Mouse (Mus musculus) limb, embryonic 12.5 days (tissue): ENCODE data around the gene Sipa1. TPM values are rescaled to one million over a fixed set of nuclear protein-coding genes. Genes with fewer than 3 reads are reported as not detected.
A peak's percentile ranks its signal among the peaks of the same experiment; 100 is the strongest.
"Not testable (repeated sequence)": the region's sequence is repeated elsewhere in the genome, so short reads cannot be mapped to it uniquely, and the experiment has no call there.

Experiments
- ATAC-seq: fragments of 200-750 bp; cut with Nextera tagmentation; 2 replicates; pipeline ENCODE4 v1.8.0; 2017; ENCODE audit warnings: low read depth, moderate TSS enrichment; ENCODE audit not compliant: insufficient number of reproducible peaks, insufficient read depth, low FRiP score, low TSS enrichment
- H3K27ac ChIP-seq: fragments of 300-500 bp; sonication (generic); 2 replicates; pipeline ENCODE4 v1.5.1; 2016; ENCODE audit warnings: mild to moderate bottlenecking, moderate library complexity
- H3K27me3 ChIP-seq: fragments of 300-500 bp; sonication (generic); 2 replicates; pipeline ENCODE4 v1.6.1; 2016; ENCODE audit warnings: mild to moderate bottlenecking, moderate library complexity
- H3K36me3 ChIP-seq: fragments of 300-500 bp; sonication (generic); 2 replicates; pipeline ENCODE4 v1.6.1; 2016; ENCODE audit warnings: mild to moderate bottlenecking, moderate library complexity
- H3K4me1 ChIP-seq: fragments of 300-500 bp; sonication (generic); replicated peaks from 2 replicates; pipeline ENCODE4 v1.6.1; 2016
- H3K4me2 ChIP-seq: fragments of 300-500 bp; sonication (generic); 2 replicates; pipeline ENCODE4 v1.6.1; 2016; ENCODE audit warnings: mild to moderate bottlenecking, moderate library complexity
- H3K4me3 ChIP-seq: fragments of 300-500 bp; sonication (generic); replicated peaks from 2 replicates; pipeline ENCODE4 v1.5.1; 2016; ENCODE audit warnings: mild to moderate bottlenecking
- H3K9ac ChIP-seq: fragments of 300-500 bp; sonication (generic); replicated peaks from 2 replicates; pipeline ENCODE4 v1.6.1; 2016; ENCODE audit warnings: mild to moderate bottlenecking, moderate library complexity
- H3K9me3 ChIP-seq: fragments of 300-500 bp; sonication (generic); 2 replicates; pipeline ENCODE4 v1.6.1; 2016; ENCODE audit warnings: mild to moderate bottlenecking, moderate library complexity
- WGBS: fragments of 180-500 bp; shearing (Covaris S2); methylation state at CpG from one replicate; pipeline ENCODE4 v1.1.7; 2016; 5-methylcytosine and 5-hydroxymethylcytosine counted together
- polyA plus RNA-seq: library from polyadenylated mRNA; unstranded; fragments of >200 nt; fragmentation: Nextera tagmentation; extraction: Ambion mirVana; gene quantifications from 2 replicates; pipeline ENCODE4 v1.2.1, GENCODE M21; 2016

Sipa1 gene
- polyA plus RNA-seq, 1 experiment from 2014 or later: 26.5 TPM

GRCm38 (mm10) chr19:5692913-5693396, 29.4 kb upstream of the Sipa1 start:
- Histone ChIP-seq H3K4me1 (peaks cover 46% of the 10 kb centered on the region), H3K4me2 (peak overlapping the region; percentile 95), H3K9ac (peak overlapping the region; percentile 94; the same call in 1 of the 2 replicates), H3K36me3 (peaks cover 75% of the 10 kb centered on the region), H3K9me3 (no peaks in the 10 kb centered on the region), H3K27ac (peak overlapping the region; percentile 78), H3K4me3 (peak overlapping the region; percentile 93), H3K27me3 (0 out of 2 replicates have a peak, but pooled peaks cover 3% of the 10 kb centered on the region)
- 84% methylated on average over 10 of the region's 10 CpGs for WGBS
- no peak for ATAC-seq

GRCm38 (mm10) chr19:5692086-5692912, 28.8 kb upstream of the Sipa1 start:
- peak overlapping the region; percentile 78 for H3K27ac ChIP-seq
- H3K9me3 ChIP-seq: no peaks in the 10 kb centered on the region
- peak overlapping the region; percentile 95 for H3K4me2 ChIP-seq
- 0 out of 2 replicates have a peak, but pooled peaks cover 3% of the 10 kb centered on the region for H3K27me3 ChIP-seq
- WGBS: 81% methylated on average over 10 of the region's 10 CpGs
- H3K9ac ChIP-seq: peak overlapping the region; percentile 94
- no peak for ATAC-seq
- peaks cover 69% of the 10 kb centered on the region for H3K36me3 ChIP-seq
- H3K4me3 ChIP-seq: peak overlapping the region; percentile 93
- peaks cover 52% of the 10 kb centered on the region for H3K4me1 ChIP-seq

DNA sequence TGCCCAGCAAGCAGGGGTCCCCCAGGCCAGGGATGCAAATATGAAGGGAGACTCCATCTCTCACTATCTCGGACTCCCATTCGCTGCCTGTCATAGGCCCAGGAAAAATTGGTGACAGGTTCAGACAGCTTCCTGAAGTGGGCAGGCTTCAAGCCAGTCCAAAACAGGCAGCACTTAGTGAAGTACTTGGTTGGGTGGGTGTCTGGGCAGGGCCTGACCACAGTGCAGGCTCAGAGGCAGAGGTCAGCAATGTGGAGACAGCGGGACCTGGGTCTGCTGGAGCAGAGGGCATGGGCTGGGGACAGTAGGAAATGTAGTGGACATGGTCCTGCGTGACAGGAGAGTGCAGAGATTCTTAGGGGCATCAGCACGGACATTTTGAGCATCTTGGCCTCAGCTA, 28.1 kb upstream of the Sipa1 start:
- H3K36me3 ChIP-seq: peaks cover 66% of the 10 kb centered on the region
- H3K4me3 ChIP-seq: peak overlapping the region; percentile 93
- H3K9me3 ChIP-seq: no peaks in the 10 kb centered on the region
- peaks cover 55% of the 10 kb centered on the region for H3K4me1 ChIP-seq
- H3K27me3 ChIP-seq: 0 out of 2 replicates have a peak, but pooled peaks cover 3% of the 10 kb centered on the region
- no peak for ATAC-seq
- peak overlapping the region; percentile 94 for H3K9ac ChIP-seq
- H3K4me2 ChIP-seq: peak overlapping the region; percentile 95
- WGBS: 93% methylated on average over 5 of the region's 5 CpGs
- peak overlapping the region; percentile 78 for H3K27ac ChIP-seq

DNA sequence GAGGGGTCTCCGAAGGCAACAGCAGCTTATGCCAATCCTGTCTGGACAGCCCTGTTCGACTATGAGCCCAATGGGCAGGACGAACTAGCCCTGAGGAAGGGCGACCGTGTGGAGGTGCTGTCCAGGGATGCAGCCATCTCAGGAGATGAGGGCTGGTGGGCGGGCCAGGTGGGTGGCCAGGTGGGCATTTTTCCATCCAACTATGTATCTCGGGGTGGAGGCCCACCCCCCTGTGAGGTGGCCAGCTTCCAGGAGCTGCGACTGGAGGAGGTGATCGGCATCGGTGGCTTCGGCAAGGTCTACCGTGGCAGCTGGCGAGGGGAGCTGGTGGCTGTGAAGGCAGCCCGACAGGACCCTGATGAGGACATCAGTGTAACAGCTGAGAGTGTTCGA, 26.8 kb upstream of the Sipa1 start:
- peak overlapping the region; percentile 93 for H3K4me3 ChIP-seq
- no peak for ATAC-seq
- H3K9ac ChIP-seq: peak overlapping the region; percentile 94
- H3K27ac ChIP-seq: peak overlapping the region; percentile 90
- 73% methylated on average over 15 of the region's 15 CpGs for WGBS
- peaks cover 46% of the 10 kb centered on the region for H3K4me1 ChIP-seq
- H3K36me3 ChIP-seq: peaks cover 66% of the 10 kb centered on the region
- no peaks in the 10 kb centered on the region for H3K9me3 ChIP-seq
- peak overlapping the region; percentile 95 for H3K4me2 ChIP-seq
- H3K27me3 ChIP-seq: 0 out of 2 replicates have a peak, but pooled peaks cover 3% of the 10 kb centered on the region

DNA sequence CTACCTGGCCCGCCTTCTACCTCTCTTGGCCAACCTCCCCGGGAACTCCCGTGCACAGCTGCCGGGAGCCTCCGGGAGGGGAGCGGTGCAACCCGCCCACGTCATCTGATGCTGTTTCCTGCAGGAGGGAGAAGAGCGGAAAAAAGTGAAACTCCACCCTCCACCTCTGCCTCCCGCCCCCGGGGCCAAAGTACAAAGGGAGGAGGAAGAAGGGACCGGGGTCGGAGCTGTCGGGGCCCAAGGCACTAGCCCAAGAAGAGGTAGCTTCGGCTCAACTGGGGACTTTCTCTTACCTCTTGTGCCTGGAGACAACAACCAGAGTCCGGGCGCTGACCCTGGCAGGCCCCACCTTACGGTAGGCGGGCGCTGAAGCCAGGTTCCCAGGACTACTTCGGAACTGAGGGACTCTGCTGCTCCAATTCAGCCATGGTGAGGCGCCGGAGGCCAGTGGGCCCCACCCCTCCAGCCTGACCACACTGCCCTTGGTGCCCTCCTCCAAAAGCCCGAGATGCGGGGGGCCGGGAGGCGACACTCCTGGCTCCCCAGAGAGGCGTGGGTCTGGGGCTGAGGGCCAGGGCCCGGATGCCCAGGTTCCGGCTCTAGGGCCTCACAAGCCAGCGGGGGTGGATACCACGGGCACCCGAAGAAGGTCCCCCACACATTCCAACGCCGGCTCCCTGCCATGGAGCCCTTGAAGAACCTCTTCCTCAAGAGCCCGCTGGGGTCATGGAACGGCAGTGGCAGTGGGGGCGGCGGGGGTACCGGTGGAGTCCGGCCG, 26.2 kb upstream of the Sipa1 start:
- H3K4me2 ChIP-seq: peak overlapping the region; percentile 95
- H3K27ac ChIP-seq: peak overlapping the region; percentile 90
- WGBS: 12% methylated on average over 42 of the region's 42 CpGs
- H3K27me3 ChIP-seq: no peaks in the 10 kb centered on the region
- peak overlapping the region; percentile 93 for H3K4me3 ChIP-seq
- peaks cover 66% of the 10 kb centered on the region for H3K36me3 ChIP-seq
- ATAC-seq: peak; percentile 11; the same call in 1 of the 2 replicates
- peaks cover 43% of the 10 kb centered on the region for H3K4me1 ChIP-seq
- H3K9ac ChIP-seq: peak overlapping the region; percentile 94
- no peaks in the 10 kb centered on the region for H3K9me3 ChIP-seq

DNA sequence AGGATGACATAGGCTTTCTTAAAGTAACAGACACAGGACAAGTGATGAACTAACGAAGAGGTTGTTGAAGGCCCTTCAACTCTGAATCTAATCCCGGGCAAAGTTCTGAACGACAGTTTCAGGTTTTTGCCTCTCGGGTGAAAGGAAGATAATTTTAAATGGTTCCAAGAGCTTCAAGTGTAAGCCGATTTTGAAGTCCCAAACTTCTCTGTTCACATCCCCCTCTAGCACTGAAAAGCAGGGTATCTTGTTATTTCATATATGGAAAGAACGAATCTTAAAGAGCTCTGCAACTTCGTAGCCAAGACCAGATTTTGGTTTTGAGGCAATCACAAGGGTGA, 25.6 kb upstream of the Sipa1 start:
- Histone ChIP-seq H3K27ac (peak overlapping the region; percentile 90), H3K4me1 (peaks cover 43% of the 10 kb centered on the region), H3K9me3 (no peaks in the 10 kb centered on the region), H3K4me3 (peak overlapping the region; percentile 93), H3K9ac (peak overlapping the region; percentile 94), H3K27me3 (no peaks in the 10 kb centered on the region), H3K36me3 (peaks cover 66% of the 10 kb centered on the region), H3K4me2 (peak overlapping the region; percentile 95)
- 1% methylated on average over 7 of the region's 7 CpGs for WGBS
- ATAC-seq: no peak

GRCm38 (mm10) chr19:5688200-5689087, 24.9 kb upstream of the Sipa1 start, which contains the start of the genes Map3k11 and Pcnx3:
Gene Map3k11 (plus strand): TSS chr19:5688742.
Gene Pcnx3 (minus strand): TSS chr19:5688908.
- no peaks in the 10 kb centered on the region for H3K27me3 ChIP-seq
- peak within 1 kb of the TSS; percentile 90 for H3K27ac ChIP-seq
- peaks cover 66% of the 10 kb centered on the region for H3K36me3 ChIP-seq
- no peaks in the 10 kb centered on the region for H3K9me3 ChIP-seq
- H3K4me3 ChIP-seq: peak within 1 kb of the TSS; percentile 93
- H3K4me2 ChIP-seq: peak within 1 kb of the TSS; percentile 95
- H3K4me1 ChIP-seq: peaks cover 43% of the 10 kb centered on the region
- under 1% methylated on average over 69 of the region's 69 CpGs for WGBS
- H3K9ac ChIP-seq: peak within 1 kb of the TSS; percentile 94
- peak; percentile 90 for ATAC-seq

- peak overlapping the region; percentile 90 for H3K27ac ChIP-seq
- H3K4me3 ChIP-seq: peak overlapping the region; percentile 93
- H3K4me1 ChIP-seq: peaks cover 39% of the 10 kb centered on the region
- WGBS: 20% methylated on average over 9 of the region's 9 CpGs
- no peaks in the 10 kb centered on the region for H3K27me3 ChIP-seq
- H3K36me3 ChIP-seq: peaks cover 66% of the 10 kb centered on the region
- peak overlapping the region; percentile 86 for H3K9ac ChIP-seq
- H3K9me3 ChIP-seq: no peaks in the 10 kb centered on the region
- no peak for ATAC-seq
- peak overlapping the region; percentile 95 for H3K4me2 ChIP-seq
Measured at GRCm38 (mm10) chr19:5687738-5688137, 24.2 kb upstream of the Sipa1 start.

- Histone ChIP-seq H3K4me2 (peak overlapping the region; percentile 95), H3K4me3 (peak overlapping the region; percentile 93), H3K4me1 (peaks cover 31% of the 10 kb centered on the region), H3K36me3 (peaks cover 66% of the 10 kb centered on the region)
- not testable (repeated sequence) for H3K9ac ChIP-seq, H3K27ac ChIP-seq, H3K9me3 ChIP-seq, ATAC-seq, H3K27me3 ChIP-seq
- WGBS: 91% methylated on average over 12 of the region's 12 CpGs
Measured at GRCm38 (mm10) chr19:5686954-5687353, 23.4 kb upstream of the Sipa1 start.

DNA sequence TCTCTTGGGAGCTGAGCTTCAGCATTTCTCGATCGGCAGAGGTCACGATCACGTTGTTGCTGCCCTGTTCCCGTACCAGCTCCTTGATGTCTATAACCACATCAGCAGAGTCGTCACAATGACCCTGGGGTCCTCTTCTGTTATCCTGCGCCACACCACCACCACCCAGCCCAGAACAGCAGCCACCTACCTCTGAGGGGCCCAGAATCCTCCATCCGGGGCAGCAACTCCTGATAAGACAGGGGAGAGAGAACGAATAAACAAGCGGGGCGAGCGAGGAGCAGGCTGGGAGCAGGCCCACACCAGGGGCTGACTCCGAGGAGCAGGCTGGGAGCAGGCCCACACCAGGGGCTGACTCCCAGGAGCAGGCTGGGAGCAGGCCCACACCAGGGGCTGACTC, 22.9 kb upstream of the Sipa1 start:
- 89% methylated on average over 13 of the region's 13 CpGs for WGBS
- H3K27me3 ChIP-seq: no peaks in the 10 kb centered on the region
- peaks cover 66% of the 10 kb centered on the region for H3K36me3 ChIP-seq
- H3K4me1 ChIP-seq: peaks cover 26% of the 10 kb centered on the region
- no peak overlapping the region for H3K4me3 ChIP-seq
- ATAC-seq: no peak
- H3K4me2 ChIP-seq: no peak overlapping the region
- H3K9ac ChIP-seq: no peak overlapping the region
- no peaks in the 10 kb centered on the region for H3K9me3 ChIP-seq
- H3K27ac ChIP-seq: no peak overlapping the region
